Mouse (Mus musculus): ENCODE data around the gene Reln.

Reln gene

DNA sequence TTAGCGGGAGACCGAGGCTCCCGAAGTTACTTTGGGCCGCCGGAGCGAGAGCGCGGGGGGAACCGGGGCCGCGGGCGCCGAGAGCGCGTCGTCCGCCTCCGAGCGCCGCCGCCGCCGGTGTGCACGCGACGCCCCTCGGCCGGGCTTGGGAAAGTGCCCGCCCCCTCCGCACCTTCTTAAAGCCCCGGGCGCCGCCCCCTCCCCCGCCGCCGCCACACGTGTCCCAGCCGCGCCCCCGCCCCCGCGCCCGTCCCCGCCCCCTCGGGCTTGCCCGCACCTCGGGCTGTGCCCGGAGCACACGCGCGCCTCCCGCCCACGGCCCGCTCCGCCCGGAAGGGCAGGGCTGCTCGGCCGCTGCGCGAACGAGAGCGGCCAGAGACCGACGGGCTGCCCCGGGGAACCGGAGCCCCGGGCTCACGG is at the start of gene Reln:
Gene Reln, minus strand, starts transcription at position 147 of the 420 bp plus-strand sequence.
- DNase-seq, result peak; percentile 93

DNA sequence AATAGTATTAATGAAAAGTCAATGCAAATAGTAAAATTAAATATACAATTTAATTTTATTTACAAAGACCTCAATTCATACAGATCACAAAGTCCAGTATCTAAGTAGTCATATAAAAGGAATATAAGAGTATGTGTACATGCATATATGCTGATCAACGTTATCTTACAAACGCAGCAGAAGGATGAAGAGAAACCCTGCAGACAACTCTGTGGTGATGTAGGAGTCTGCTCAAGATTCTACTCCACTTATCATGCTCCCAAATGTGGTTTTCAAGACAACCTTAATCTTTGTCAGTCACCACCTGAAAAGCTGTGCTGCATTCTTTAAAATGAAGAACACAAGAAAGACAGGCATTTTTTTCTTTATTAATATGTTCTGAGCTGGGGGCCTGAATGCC is 44.0 kb upstream of the Reln start:
- no peak for DNase-seq

DNA sequence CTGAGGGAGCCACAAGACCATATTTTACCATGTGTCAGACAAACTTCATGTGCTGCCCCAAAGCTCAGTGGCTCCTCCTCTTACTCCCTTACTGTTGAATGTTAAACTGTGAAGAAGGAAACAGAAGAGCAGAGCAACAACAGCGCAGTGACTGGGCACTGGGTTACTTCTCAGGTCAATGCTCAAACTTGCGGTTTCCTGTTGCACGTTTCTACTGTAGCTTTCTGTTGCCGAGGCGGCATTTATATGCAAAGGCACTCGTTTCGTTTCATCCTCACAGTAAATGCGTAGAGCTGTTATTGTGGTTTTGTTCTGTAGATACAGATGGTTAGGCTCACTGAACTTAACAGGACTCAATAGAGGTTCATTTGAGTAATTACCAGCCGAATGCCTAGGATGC is 16.0 kb upstream of the Reln start:
- DNase-seq, result no peak

DNA sequence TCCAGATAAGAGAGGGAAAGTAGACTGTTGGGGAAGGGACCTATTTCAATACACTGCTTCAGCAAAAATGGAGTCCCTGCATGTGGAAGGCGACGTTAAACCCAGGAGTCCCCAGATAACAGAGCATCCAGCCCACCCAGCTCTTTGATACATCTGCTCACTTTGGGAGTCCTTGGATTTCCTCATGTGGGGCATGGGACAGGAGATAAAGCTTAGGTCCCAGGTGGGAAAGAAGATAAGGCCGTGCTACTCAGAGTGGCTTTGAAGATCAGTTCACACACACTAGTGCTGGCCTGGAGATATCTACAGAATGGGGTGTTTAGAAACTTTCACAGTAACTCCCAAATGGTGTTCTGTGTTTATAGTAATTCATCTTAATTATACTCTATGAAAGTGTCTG is 3.9 kb upstream of the Reln start:
- no peak for DNase-seq

DNA sequence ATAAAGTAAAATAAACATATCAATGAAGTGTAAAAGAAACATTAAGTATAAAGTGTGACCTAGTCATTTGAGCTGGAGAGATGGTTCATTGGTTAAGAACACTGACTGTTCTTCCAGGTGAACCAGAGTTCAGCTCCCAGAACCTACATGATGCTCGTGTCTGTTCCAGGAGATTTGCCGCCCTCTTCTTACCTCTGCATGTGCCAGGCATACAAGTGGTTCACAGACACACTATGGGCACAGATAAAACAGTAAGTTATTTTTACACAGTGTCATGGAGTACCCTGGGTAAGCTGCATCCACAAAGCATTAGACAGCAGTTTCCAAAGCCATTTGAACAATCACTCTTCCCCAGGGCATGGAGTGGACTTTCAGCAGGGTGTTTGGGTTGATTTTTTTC is 3.2 kb upstream of the Reln start:
- DNase-seq, result no peak

DNA sequence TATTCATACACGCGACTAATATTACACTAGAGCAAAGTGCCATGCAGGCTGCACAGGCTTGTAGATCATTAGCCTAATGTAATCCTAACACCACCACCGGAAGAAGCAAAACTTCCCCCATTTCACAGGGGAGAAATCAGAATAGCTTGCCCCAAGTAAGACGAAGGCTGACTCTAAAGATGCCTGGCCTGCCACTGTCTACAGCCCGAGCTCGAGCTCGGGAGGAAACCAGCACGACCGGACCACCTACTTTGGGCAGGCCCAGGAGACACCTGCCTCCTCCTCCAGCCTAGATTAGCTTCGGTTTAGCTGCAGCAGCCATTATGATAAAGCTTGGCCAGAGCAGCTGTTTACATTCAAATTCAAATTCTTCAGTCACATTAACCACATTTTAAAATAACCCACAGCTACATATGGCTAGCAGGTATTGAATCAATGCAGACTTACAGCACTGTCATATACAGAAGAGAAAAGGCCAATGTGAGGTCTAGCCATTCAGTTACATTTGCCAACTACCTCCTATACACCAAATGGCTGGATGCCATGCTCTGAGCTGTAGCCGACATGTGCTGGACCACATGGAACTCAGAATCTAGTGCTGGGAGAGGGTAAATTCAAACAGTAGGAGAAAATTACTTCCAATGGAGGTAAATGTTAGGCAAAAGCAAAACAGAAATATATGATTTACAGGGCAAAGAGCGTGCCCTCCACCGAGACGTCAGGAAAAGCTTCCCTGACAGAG is 1.6 kb upstream of the Reln start:
- DNase-seq, result peak in 1 of 2 experiments; percentile 43

DNA sequence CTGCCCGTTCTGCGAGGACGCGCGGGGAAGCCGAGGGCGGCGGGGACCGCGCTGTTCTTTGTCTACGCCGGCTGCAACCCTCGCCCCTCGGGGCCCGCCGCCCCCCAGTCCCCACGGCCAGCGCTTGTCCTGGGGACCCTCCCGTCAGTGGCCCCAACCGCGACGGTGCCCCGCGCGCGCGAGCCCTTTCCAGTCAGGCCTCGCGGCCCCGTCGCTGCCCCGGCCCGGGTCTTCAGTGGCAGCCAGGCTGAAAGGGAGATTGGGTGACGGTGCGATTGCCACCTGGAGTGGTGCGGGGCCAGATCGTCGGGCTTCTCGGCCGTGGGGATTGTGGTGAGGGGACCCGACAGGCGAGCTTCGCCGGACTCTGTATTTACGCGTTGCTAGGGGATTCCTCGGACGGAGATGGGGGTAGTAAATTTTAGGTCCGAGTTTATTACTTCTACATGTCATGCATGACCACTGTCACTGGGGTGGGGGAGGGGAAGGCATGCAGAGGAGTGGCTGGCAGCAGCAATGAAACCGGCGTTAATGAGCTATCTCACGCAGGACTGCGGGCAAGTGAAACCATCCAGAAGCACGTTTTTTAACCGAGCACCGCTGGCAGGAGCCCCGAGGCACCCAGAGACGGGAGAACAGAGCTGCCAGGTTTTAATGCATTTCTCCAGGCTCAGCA is 612 bp upstream of the Reln start:
- DNase-seq, result peak; percentile 80 to 83

DNA sequence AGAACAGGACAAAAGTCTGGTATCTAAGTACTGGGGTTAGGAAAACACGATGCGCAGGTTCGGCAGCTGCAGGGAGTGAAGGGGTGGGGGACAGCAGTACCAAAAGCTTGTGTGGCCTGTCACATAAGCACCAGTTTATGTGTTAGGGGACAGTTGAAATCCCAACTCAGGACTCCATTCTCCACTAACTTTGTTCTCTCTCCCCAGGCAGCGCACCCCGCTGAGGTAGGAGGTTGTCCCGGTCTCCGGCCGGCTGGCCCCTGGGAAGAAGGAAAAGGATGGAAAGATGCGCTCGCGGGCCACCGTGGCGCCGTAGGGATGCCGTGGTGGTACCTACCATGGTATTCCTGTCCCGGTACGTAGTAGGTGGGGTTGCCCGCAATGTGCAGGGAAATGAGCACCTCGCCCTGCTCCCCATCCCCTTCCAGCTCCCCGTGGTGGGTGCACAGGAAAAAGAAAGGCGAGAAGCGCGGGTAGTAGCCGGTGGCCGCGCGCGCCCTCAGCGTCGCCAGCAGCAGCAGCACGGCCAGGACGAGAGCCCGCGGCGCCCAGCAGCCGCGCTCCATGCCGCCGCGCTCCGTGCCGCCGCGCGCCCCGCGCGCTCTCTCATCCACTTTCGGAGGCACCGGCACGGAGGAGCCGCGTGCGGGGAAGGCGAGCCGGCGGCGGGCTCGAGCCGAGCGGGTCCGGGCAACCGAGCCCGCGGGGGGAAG is 503 bp downstream of the Reln start:
- DNase-seq, result peak; percentile 68 to 70

DNA sequence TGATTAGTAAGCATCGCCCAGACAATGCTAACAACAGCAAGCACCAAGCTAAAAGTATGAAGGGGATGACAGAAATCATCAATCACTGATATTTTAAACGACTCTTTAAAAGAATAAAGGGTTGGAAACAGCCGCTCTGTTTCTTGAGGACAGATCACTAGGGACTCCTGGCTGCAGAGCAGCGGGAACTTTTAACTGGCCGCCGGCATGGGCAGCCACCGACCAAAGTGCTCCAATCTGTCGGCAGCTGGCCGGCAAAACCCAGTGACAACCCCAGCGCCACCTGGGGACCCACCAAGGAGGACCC is 1.0 kb downstream of the Reln start:
- peak; percentile 65 to 68 for DNase-seq

DNA sequence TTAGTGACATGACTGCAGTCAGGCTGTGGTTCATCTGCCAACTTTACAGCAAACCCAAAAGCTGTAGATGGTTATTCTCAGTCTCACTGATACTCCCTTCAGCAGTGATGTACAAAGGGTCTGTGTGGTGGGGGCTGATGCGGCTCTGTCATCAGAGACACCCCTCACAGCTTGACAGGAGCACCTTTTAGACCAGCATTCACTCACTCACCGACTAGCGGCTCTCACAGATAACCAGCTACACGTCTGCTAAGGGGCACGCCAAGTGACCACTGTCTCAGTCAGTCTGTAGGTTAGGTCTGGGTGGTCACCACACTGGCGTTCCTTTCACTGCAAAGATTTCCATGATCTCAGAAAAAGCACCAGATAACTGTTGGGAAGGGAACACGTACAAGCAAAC is 2.0 kb downstream of the Reln start:
- DNase-seq, result peak; percentile 53 to 65

DNA sequence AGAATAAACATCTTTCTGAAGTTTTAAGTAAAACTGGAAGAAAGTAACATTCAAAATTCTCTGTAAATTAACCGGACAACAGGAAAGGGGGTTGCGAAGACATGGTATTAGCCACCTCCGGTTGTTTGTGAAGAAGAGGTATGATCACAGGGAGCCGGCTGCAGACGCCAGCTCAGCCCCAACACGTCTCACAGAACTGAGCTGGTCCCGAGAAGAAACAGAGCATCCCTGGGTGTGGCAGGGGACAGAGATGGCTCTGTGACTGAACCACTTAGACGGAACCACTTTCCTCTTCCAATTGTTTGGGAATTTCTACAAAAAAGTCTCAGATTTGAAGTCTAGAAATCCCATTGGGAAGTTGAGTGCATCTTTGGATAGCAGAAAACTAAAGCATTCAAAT is 3.5 kb downstream of the Reln start:
- DNase-seq, result peak; percentile 38 to 42

DNA sequence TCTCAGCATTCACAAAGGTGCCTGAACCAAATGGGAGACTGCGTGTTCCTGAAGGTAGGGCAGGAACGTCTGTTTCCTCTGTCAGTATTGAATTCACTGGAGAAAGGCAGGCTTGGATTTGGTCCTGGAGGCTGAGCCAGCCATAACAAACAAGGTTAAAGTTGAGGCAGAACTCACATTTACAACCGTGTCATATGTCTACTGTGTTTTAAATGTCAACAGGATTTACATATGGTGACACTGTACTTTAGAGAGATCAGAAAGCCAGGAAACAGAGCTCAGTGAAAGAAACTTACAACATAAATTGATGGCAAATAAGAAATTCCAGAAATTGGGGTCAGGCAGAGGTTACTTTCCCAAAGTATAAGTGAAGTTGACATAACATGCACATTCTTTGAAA is 9.1 kb downstream of the Reln start:
- no peak for DNase-seq

DNA sequence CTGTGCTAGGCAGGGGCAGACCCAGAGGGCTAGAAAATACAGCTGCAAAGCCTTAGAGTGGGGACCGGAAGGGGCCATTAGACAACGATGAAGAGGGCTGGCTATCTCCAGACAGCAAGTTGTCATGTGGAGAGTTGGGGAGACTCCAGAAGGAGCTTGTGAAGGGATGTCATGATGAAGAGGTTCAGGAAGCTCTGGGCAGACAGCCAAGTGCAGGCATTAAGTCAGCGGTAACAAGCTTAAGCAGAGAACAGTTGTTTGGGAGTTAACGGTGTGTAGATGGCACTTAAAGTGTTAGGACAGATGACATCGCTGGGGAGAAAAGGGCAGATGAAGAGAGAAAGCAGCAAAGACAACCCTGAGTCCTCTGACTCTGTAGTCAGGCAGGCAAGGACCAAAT is 13.7 kb downstream of the Reln start:
- peak; percentile 63 to 65 for DNase-seq

DNA sequence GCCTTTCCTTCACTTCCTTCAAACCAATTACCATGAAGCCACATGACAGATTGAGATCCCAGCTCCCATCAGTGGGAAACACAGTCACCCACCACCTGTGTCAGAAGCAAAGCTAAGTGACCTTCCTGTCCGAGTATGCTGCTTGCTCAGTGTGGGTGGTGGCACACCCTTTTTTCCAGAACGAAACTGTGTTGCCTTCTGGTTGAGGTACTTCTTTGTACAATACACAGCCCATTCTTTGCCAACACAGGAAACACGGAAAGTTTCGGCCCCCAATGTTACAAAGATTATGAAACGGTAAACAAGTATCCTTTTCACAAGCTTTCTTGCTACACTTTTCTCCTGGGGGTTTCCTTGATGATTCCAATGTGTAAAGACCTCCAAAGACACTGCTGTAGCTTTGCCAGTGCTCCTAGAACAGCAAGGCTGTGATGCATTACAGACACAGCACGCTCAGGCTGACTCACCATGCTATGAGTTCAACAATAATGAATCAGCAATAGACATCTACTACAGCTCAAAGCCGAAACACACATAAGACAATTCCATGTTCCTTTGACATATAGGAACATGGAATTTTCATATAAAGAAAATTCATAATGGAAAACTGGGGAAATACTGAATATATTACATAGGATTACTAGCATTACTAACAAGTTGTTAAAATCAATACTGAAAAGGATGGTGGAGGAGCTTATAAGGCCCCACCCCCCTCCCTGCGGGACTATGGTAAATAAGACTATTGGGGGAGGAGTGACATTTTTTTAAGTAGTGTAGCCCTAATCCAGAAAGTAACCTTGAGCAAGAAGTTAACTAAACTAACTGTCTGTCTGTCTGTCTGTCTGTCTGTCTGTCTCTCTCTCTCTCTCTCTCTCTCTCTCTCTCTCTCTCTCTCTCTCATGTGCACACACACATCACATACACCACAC is 15.8 kb downstream of the Reln start:
- no peak for DNase-seq

DNA sequence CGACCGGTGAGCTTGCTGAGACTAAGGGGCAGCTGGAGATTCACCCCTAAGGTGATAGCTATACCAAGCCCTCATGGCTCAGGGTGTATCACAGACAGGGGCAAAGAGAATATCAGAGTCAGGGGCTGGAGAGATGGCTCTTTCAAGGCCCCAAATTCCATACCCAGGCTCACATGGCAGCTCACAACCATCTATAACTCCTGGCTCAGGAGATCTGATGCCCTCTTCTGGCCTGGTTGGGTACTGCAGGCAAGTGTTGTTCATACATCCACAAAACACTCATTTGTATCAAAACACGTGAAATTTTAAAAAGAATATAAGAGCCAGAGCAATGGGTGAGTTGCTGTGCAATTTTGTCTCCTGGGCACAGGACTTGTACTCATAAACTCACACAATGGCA is 17.3 kb downstream of the Reln start:
- DNase-seq, result peak; percentile 65 to 84

DNA sequence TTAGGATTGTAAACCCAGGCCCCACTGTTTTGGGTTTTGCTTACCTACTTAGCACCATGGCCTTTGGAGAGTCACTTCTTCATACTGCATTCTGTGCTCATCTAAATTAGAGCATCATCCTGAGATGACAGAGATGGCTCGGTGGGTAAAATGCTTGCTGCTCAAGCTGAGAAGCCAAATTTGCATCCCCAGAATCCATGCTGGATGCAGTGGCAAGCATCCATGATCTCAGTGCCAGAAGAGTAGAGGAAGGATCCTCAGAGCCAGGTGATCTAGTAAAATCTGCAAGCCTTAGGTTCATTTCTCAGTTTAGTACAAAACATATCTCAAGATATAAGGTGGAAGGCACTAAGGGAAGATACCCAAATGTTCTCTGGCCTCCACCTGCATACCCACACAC is 20.7 kb downstream of the Reln start:
- DNase-seq, result peak; percentile 49 to 74

DNA sequence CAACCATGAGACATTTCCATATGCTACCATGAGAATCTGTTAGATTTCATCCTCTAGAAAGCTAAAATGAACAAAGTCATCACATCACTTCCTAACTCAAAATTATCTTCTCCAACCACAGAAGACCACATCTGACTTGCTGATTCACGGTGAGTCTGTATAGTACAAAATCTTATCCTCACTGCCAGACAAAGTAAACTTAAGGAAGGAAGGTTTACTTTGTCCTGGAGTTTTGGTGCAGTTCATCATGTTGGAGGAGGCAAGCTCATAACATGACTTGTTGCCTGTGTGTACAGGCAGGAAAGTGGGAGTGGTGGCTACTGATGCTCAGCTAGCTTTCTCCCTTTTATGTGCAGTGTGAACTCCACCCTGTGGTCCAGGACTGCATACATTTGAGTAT is 26.7 kb downstream of the Reln start:
- DNase-seq, result no peak

DNA sequence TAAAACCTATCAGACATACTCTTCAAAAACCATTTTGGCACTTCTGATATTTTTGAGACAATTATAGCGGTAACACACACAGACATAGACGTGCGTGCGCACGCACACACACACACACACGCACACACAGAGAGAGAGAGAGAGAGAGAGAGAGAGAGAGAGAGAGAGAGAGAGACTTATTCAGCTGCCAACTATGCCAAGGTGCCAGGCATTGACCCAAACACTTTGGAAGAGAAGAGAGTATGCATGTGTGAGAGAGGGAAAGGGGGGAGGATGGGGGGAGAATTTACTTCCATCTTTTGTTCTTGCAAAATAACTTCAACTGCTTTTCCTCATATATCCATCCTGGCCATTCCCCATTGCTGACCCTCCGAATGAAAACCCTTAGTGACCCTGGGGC is 28.0 kb downstream of the Reln start:
- peak; percentile 52 for DNase-seq

DNA sequence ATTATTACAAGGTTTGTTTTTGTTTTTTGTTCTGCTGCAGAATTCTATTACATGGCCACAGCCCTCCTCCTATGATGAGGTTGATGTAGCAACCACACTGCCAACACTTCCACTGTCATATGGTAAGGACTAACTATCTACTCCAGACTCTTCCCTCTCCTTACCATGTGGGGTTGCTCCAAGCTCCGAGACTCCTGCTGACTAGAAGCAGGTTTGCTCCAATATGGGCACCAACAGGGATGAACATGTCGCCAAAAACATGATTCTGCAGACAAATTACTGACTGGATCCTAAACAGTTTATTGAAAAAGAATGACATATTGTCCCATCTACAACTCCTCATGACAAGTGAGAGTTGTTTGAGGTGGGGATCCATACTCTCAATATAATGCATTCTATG is 28.5 kb downstream of the Reln start:
- DNase-seq, result peak in 1 of 2 experiments; percentile 61

DNA sequence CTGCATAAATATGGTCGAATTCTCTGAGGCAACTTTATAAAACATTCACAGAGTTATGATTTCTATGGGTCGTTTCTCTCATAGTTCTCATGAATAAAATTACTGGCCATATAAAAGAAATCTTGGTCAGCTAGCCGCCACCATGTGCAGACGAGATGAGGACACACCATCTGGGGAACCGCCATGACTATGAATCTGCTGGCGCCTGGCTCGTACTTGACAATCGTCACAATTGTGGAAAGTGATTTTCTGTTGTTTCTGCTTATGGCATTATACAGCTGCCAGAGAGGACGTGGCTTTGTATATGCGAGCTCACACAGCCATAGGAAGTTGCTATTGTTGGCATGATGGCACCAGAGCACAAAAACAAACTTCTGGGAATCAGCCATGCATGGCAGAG is 31.5 kb downstream of the Reln start:
- DNase-seq, result peak in 1 of 2 experiments; percentile 41

DNA sequence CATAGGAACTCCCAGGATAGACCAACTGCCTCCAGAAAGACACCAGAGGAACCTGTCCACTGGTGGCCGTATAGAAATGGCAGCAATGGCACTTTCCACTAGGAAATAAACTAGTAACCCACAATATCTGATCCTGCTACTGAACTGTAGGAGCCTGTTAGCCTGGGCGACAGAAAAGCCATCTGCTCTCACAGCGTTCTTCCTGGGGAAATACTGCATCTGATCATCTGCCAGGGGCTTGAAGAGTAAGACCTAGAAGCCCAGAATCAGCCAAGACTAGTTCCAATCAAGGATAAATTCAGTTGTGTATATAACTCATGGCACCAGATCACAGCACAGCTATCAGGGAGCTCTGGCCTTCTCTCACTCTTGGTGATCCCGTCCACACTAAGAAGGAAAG is 33.5 kb downstream of the Reln start:
- DNase-seq, result peak; percentile 45 to 76

DNA sequence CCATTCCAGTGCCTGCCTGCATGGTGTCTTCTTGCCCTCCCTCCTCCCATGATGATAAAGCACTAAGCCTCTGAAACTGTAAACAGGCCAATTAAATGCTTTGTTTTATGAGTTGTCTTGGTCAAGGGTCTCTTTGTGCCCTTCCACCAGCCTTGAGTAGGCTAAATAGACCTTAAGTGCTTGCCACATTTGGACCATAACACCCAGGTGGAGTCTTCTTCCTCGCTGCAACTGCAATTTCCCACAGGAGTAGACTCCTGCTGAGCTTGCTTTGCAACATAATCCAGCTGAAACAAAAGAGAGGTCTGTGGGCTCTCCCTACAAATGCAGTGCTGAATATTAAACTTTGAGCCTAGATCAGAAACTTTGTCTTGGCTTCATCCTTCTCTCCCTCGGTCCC is 35.5 kb downstream of the Reln start:
- no peak for DNase-seq

DNA sequence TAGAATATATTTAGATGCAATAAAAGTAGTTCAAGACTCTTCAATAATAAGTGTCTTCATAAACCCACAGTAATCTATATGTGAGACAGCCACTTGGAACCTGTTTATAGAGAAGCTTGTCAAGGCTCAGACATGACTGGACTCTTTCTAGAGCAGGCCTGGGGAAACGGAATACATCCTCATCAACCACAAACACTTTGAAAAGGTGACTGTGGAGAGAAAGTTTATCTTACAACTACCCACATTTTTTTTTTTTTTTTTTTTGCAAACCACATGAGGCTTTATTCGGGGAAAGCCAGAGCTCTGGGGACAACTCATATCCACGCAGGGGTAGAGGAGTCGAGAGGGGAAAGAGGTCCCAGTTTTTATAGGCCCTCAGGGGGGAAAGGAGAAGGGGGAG is 36.6 kb downstream of the Reln start:
- no peak for DNase-seq
